Comparison of ENCODE assay signal across 8 mouse cellular contexts in the genomic region with DNA sequence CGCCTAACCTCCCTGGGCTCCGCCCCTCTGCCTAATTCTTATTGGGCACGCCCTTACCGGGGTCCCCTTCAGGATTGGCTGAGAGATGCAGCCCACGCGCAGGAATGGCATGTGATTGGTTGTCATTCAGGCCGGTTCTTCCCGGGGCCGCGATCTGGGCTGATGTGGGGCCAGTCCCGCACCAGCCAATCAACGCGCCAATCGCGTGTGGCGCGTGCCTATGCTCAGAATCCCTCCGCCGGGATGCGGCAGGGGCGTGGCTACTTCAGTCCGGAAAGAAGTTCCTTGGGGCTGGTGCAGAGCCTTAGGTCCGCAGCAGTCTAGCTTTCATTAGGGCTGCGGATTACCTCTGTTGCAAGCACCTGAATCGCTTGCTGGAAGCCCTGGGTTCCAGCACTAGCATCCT. TPM values are rescaled to one million over a fixed set of nuclear protein-coding genes. Genes with fewer than 3 reads are reported as not detected.
DNase-seq lines count a peak whose midpoint lies in the region; ATAC-seq and TF ChIP-seq lines count a peak whose summit lies in the region.

No protein-coding gene starts in this region.

- H3K36me3 ChIP-seq in forebrain, embryonic 10.5 days (replicated peaks), result no peaks in the 10 kb centered on the region
- H3K36me3 ChIP-seq in heart, embryonic 15.5 days, result no peaks in the 10 kb centered on the region
- no peaks in the 10 kb centered on the region for H3K36me3 ChIP-seq in liver, embryonic 14.5 days (replicated peaks; ENCODE audit: control insufficient read depth, insufficient read depth, low read depth)
- no peaks in the 10 kb centered on the region for H3K36me3 ChIP-seq in neural tube, embryonic 11.5 days (ENCODE audit: control insufficient read depth, insufficient read depth, low read length)
- H3K36me3 ChIP-seq in stomach, postnatal 0 days (ENCODE audit: control insufficient read depth, insufficient read depth, low read length), result no peaks in the 10 kb centered on the region

- under 1% methylated on average over 25 of the region's 25 CpGs for WGBS in forebrain, embryonic 10.5 days
- under 1% methylated on average over 25 of the region's 25 CpGs for WGBS in heart, embryonic 15.5 days
- under 1% methylated on average over 25 of the region's 25 CpGs for WGBS in liver, embryonic 14.5 days (ENCODE audit: insufficient replicate concordance)
- WGBS in neural tube, embryonic 11.5 days, result under 1% methylated on average over 25 of the region's 25 CpGs
- 0% methylated on average over 25 of the region's 25 CpGs for WGBS in stomach, postnatal 0 days

- H3K4me1 ChIP-seq in forebrain, embryonic 10.5 days, result peaks cover 10% of the 10 kb centered on the region
- peaks cover 10% of the 10 kb centered on the region for H3K4me1 ChIP-seq in heart, embryonic 15.5 days (replicated peaks)
- H3K4me1 ChIP-seq in liver, embryonic 14.5 days (replicated peaks; ENCODE audit: control insufficient read depth in 2 of 2, insufficient read depth in 2 of 2, low read length in 1 of 2), result peaks cover 8 to 28% of the 10 kb centered on the region in 2 experiments
- H3K4me1 ChIP-seq in neural tube, embryonic 11.5 days (ENCODE audit: control insufficient read depth, insufficient read depth, low read length), result 0 out of 2 replicates have a peak, but pooled peaks cover 2% of the 10 kb centered on the region
- 0 out of 2 replicates have a peak, but pooled peaks cover 2% of the 10 kb centered on the region for H3K4me1 ChIP-seq in stomach, postnatal 0 days (replicated peaks; ENCODE audit: control insufficient read depth, insufficient read depth)

- TF ChIP-seq CTCF in liver, embryonic 14.5 days (IDR thresholded peaks at IDR 0.05; ENCODE audit: low read depth), result 0 out of 2 replicates have a peak, but pooled peaks have one; percentile 6
- peak; percentile 18 for TF ChIP-seq CTCF in stomach, postnatal 0 days (IDR thresholded peaks at IDR 0.05; ENCODE audit: low read depth)

- H3K27ac ChIP-seq in forebrain, embryonic 10.5 days, result peak overlapping the region; percentile 86
- H3K27ac ChIP-seq in heart, embryonic 15.5 days, result no peak overlapping the region; the same call in 1 of the 2 replicates
- peak overlapping the region; percentile 31 for H3K27ac ChIP-seq in liver, embryonic 14.5 days
- H3K27ac ChIP-seq in neural tube, embryonic 11.5 days (ENCODE audit: low read depth, low read length), result no peak overlapping the region
- peak overlapping the region; percentile 45; the same call in 1 of the 2 replicates for H3K27ac ChIP-seq in stomach, postnatal 0 days (replicated peaks)

- no peaks in the 10 kb centered on the region for H3K9me3 ChIP-seq in forebrain, embryonic 10.5 days
- no peaks in the 10 kb centered on the region for H3K9me3 ChIP-seq in heart, embryonic 15.5 days (replicated peaks)
- H3K9me3 ChIP-seq in liver, embryonic 14.5 days (ENCODE audit: control insufficient read depth, low read length), result no peaks in the 10 kb centered on the region
- H3K9me3 ChIP-seq in neural tube, embryonic 11.5 days (ENCODE audit: control insufficient read depth, low read length), result no peaks in the 10 kb centered on the region
- H3K9me3 ChIP-seq in stomach, postnatal 0 days (ENCODE audit: control insufficient read depth, low read length), result no peaks in the 10 kb centered on the region

- peak overlapping the region; percentile 68 for H3K4me2 ChIP-seq in heart, embryonic 15.5 days
- H3K4me2 ChIP-seq in liver, embryonic 14.5 days (ENCODE audit: low read depth), result peak overlapping the region; percentile 65
- H3K4me2 ChIP-seq in neural tube, embryonic 11.5 days (ENCODE audit: low read depth), result peak overlapping the region; percentile 42
- peak overlapping the region; percentile 54 for H3K4me2 ChIP-seq in stomach, postnatal 0 days (replicated peaks; ENCODE audit: low read depth)

- ATAC-seq in heart, embryonic 15.5 days (replicated peaks; ENCODE audit: insufficient number of reproducible peaks, insufficient read depth, low FRiP score, low read depth), result peak; percentile 98
- ATAC-seq in liver, embryonic 14.5 days (ENCODE audit: insufficient read depth), result peak; percentile 100
- ATAC-seq in neural tube, embryonic 11.5 days (ENCODE audit: insufficient read depth, low FRiP score, low TSS enrichment), result peak; percentile 100
- ATAC-seq in stomach, postnatal 0 days (ENCODE audit: low FRiP score, low TSS enrichment), result peak; percentile 100

- H3K9ac ChIP-seq in heart, embryonic 15.5 days, result no peak overlapping the region
- H3K9ac ChIP-seq in liver, embryonic 14.5 days (replicated peaks), result peak overlapping the region; percentile 33; the same call in 1 of the 2 replicates
- peak overlapping the region; percentile 47 for H3K9ac ChIP-seq in neural tube, embryonic 11.5 days (ENCODE audit: low read length)
- H3K9ac ChIP-seq in stomach, postnatal 0 days (ENCODE audit: low read length), result peak overlapping the region; percentile 48; the same call in 1 of the 2 replicates

- no peaks in the 10 kb centered on the region for H3K27me3 ChIP-seq in forebrain, embryonic 10.5 days (ENCODE audit: poor library complexity, severe bottlenecking)
- H3K27me3 ChIP-seq in heart, embryonic 15.5 days, result no peaks in the 10 kb centered on the region
- no peaks in the 10 kb centered on the region for H3K27me3 ChIP-seq in liver, embryonic 14.5 days (ENCODE audit: control insufficient read depth, insufficient read depth, low read length)
- H3K27me3 ChIP-seq in neural tube, embryonic 11.5 days (ENCODE audit: control insufficient read depth, insufficient read depth, low read length), result no peaks in the 10 kb centered on the region
- no peaks in the 10 kb centered on the region for H3K27me3 ChIP-seq in stomach, postnatal 0 days (ENCODE audit: control insufficient read depth, insufficient read depth, low read length)

- DNase-seq in CD8-positive naive resting alpha-beta T cell, adult 2 months (ENCODE audit: low read depth in 2 of 2, low spot score in 2 of 2), result peak; percentile 89 to 90
- DNase-seq in c-Kit-positive CD71-negative TER-119-negative erythroid progenitor cells, embryonic 14.5 days (ENCODE audit: low read depth), result peak; percentile 95
- peak; percentile 97 for DNase-seq in forebrain, embryonic 10.5 days (ENCODE audit: extremely low spot score, low spot score)
- peak; percentile 97 to 99 for DNase-seq in kidney, postnatal 25 days
- DNase-seq in liver, embryonic 14.5 days (ENCODE audit: low read depth in 3 of 3, low spot score in 3 of 3), result peak; percentile 98 to 99 (median 98)
- peak; percentile 98 for DNase-seq in neural tube, embryonic 11.5 days (ENCODE audit: low spot score)
- DNase-seq in stomach, postnatal 0 days (ENCODE audit: low spot score), result peak; percentile 97

- TF ChIP-seq EP300 in liver, embryonic 14.5 days (IDR thresholded peaks at IDR 0.05; ENCODE audit: low read depth), result peak; percentile 59
- no peak for TF ChIP-seq EP300 in stomach, postnatal 0 days (optimal IDR thresholded peaks at IDR 0.05)

- peak overlapping the region; percentile 47 for H3K4me3 ChIP-seq in forebrain, embryonic 10.5 days
- peak overlapping the region; percentile 43 for H3K4me3 ChIP-seq in heart, embryonic 15.5 days
- H3K4me3 ChIP-seq in liver, embryonic 14.5 days (ENCODE audit: insufficient read depth in 1 of 2, low read depth in 2 of 2, low read length in 2 of 2), result peak overlapping the region; percentile 42 to 55
- peak overlapping the region; percentile 22 for H3K4me3 ChIP-seq in neural tube, embryonic 11.5 days (ENCODE audit: low read depth, low read length)
- peak overlapping the region; percentile 29 for H3K4me3 ChIP-seq in stomach, postnatal 0 days (ENCODE audit: low read depth, low read length)

RNA-seq across cellular contexts. Expression of a gene that starts 9.9 kb away (rescaled TPM):
- polyA plus RNA-seq in forebrain, embryonic 10.5 days (2016; fragmentation: Nextera tagmentation; extraction: Ambion mirVana), result 58.5 and 58.6 TPM in 2 replicates
- polyA plus RNA-seq in heart, embryonic 15.5 days (2015; fragmentation: Nextera tagmentation; extraction: Ambion mirVana), result 9.8 and 18.4 TPM in 2 replicates
- polyA plus RNA-seq in liver, embryonic 14.5 days (2012; rRNA removed), result 11.0 and 11.6 TPM in 2 replicates
- 13.2 and 13.5 TPM in 2 replicates for polyA plus RNA-seq in liver, embryonic 14.5 days (2014; fragmentation: Nextera tagmentation; extraction: Ambion mirVana)
- 50.3 and 65.1 TPM in 2 replicates for polyA plus RNA-seq in neural tube, embryonic 11.5 days (2014; fragmentation: Nextera tagmentation; extraction: Ambion mirVana)
- 39.7 and 41.4 TPM in 2 replicates for polyA plus RNA-seq in stomach, postnatal 0 days (2015; fragmentation: Nextera tagmentation; extraction: Ambion mirVana)

RNA-seq across cellular contexts. Expression of a gene that starts 24.3 kb away (rescaled TPM):
- polyA plus RNA-seq in forebrain, embryonic 10.5 days (2016; fragmentation: Nextera tagmentation; extraction: Ambion mirVana), result 56.5 and 57.6 TPM in 2 replicates
- 36.5 and 40.7 TPM in 2 replicates for polyA plus RNA-seq in heart, embryonic 15.5 days (2015; fragmentation: Nextera tagmentation; extraction: Ambion mirVana)
- 3.7 and 4.9 TPM in 2 replicates for polyA plus RNA-seq in liver, embryonic 14.5 days (2012; rRNA removed)
- polyA plus RNA-seq in liver, embryonic 14.5 days (2014; fragmentation: Nextera tagmentation; extraction: Ambion mirVana), result 16.4 and 21.1 TPM in 2 replicates
- 33.7 and 38.0 TPM in 2 replicates for polyA plus RNA-seq in neural tube, embryonic 11.5 days (2014; fragmentation: Nextera tagmentation; extraction: Ambion mirVana)
- 25.3 and 27.9 TPM in 2 replicates for polyA plus RNA-seq in stomach, postnatal 0 days (2015; fragmentation: Nextera tagmentation; extraction: Ambion mirVana)

RNA-seq across cellular contexts. Expression of a gene that starts 31.8 kb away (rescaled TPM):
- polyA plus RNA-seq in forebrain, embryonic 10.5 days (2016; fragmentation: Nextera tagmentation; extraction: Ambion mirVana), result 21.4 and 22.2 TPM in 2 replicates
- 7.0 and 10.4 TPM in 2 replicates for polyA plus RNA-seq in heart, embryonic 15.5 days (2015; fragmentation: Nextera tagmentation; extraction: Ambion mirVana)
- polyA plus RNA-seq in liver, embryonic 14.5 days (2012; rRNA removed), result 5.5 and 8.1 TPM in 2 replicates
- 2.0 and 2.2 TPM in 2 replicates for polyA plus RNA-seq in liver, embryonic 14.5 days (2014; fragmentation: Nextera tagmentation; extraction: Ambion mirVana)
- 11.1 and 13.4 TPM in 2 replicates for polyA plus RNA-seq in neural tube, embryonic 11.5 days (2014; fragmentation: Nextera tagmentation; extraction: Ambion mirVana)
- polyA plus RNA-seq in stomach, postnatal 0 days (2015; fragmentation: Nextera tagmentation; extraction: Ambion mirVana), result 3.3 and 4.5 TPM in 2 replicates

Comparison
In these comparisons a context has a peak if more than half of its experiments do, and no peak if none do; other contexts are left out.
1. H3K27ac ChIP-seq: peak in forebrain, embryonic 10.5 days (single experiment), liver, embryonic 14.5 days (single experiment) and stomach, postnatal 0 days (single experiment); none in heart, embryonic 15.5 days (single experiment) and neural tube, embryonic 11.5 days (single experiment).
2. Peak in every context shown above with its lines, with median percentiles within 50 percentile points of each other: DNase-seq, H3K4me3 ChIP-seq, ATAC-seq and H3K4me2 ChIP-seq.